37 mouse cellular contexts compared by ENCODE assay signal in genomic region chr9:58345963-58346362, GRCm38 (mm10). TPM values are rescaled to one million over a fixed set of nuclear protein-coding genes. Genes with fewer than 3 reads are reported as not detected.
"Had no signal": no experiment of that assay in that cellular context is flagged by ENCODE, and none has a peak within 500 bp of the region (broad histone marks: within the 10 kb centered on the region; RNA-seq: fewer than 3 reads in every experiment).

No protein-coding gene starts in this region.

- H3K9ac ChIP-seq: embryonic facial prominence, embryonic 12.5 days; embryonic facial prominence, embryonic 13.5 days; embryonic facial prominence, embryonic 15.5 days; forebrain, embryonic 12.5 days; forebrain, embryonic 13.5 days; forebrain, embryonic 15.5 days; forebrain, postnatal 0 days had no signal

- H3K4me1 ChIP-seq: embryonic facial prominence, embryonic 13.5 days; embryonic facial prominence, embryonic 15.5 days; forebrain, embryonic 15.5 days had no signal

- H3K4me3 ChIP-seq: embryonic facial prominence, embryonic 10.5 days; embryonic facial prominence, embryonic 12.5 days; embryonic facial prominence, embryonic 13.5 days; embryonic facial prominence, embryonic 15.5 days; erythroblast, embryonic 14.5 days; forebrain, embryonic 10.5 days; forebrain, embryonic 12.5 days; forebrain, embryonic 13.5 days; forebrain, embryonic 15.5 days; gastrocnemius, adult 2 months; heart, adult 2 months; heart, embryonic 10.5 days had no signal

- H3K27ac ChIP-seq: embryonic facial prominence, embryonic 10.5 days; embryonic facial prominence, embryonic 12.5 days; embryonic facial prominence, embryonic 13.5 days; embryonic facial prominence, embryonic 15.5 days; forebrain, embryonic 10.5 days; forebrain, embryonic 12.5 days; forebrain, embryonic 13.5 days; forebrain, embryonic 15.5 days; gastrocnemius, adult 2 months; heart, adult 2 months; heart, embryonic 10.5 days had no signal

- H3K9me3 ChIP-seq: embryonic facial prominence, embryonic 10.5 days; embryonic facial prominence, embryonic 12.5 days; embryonic facial prominence, embryonic 13.5 days; embryonic facial prominence, embryonic 15.5 days; forebrain, embryonic 10.5 days; forebrain, embryonic 12.5 days; forebrain, embryonic 13.5 days; forebrain, embryonic 15.5 days; heart, embryonic 10.5 days had no signal

- H3K27me3 ChIP-seq: embryonic facial prominence, embryonic 13.5 days; embryonic facial prominence, embryonic 15.5 days; forebrain, embryonic 12.5 days; forebrain, embryonic 13.5 days; forebrain, embryonic 15.5 days had no signal

- H3K36me3 ChIP-seq: embryonic facial prominence, embryonic 10.5 days; embryonic facial prominence, embryonic 12.5 days; embryonic facial prominence, embryonic 13.5 days; embryonic facial prominence, embryonic 15.5 days; forebrain, embryonic 10.5 days; forebrain, embryonic 12.5 days; forebrain, embryonic 15.5 days; heart, embryonic 10.5 days had no signal

- DNase-seq: cerebellum, adult 9-10 months; cerebellum, adult 9-11 months; cerebellum, postnatal 10 days; cerebellum, postnatal 14 days; cerebellum, postnatal 25 days; cerebellum, postnatal 36 days; forebrain, postnatal 0 days; gastrocnemius, adult 2 months; gastrocnemius, postnatal 10 days; gastrocnemius, postnatal 14 days; gastrocnemius, postnatal 25 days; gastrocnemius, postnatal 36 days; heart, adult 11 months; heart, adult 18-20 months; heart, adult 2 months had no signal

RNA-seq across cellular contexts. Expression of gene Tbc1d21, which starts 24.3 kb away (rescaled TPM):
- total RNA-seq: common myeloid progenitor, adult 5-6 weeks; forebrain, postnatal 0 days; gastrocnemius, adult 18-20 months; gastrocnemius, adult 2 months; gastrocnemius, adult 8-10 months; gastrocnemius, postnatal 10 days; gastrocnemius, postnatal 14 days; gastrocnemius, postnatal 25 days; gastrocnemius, postnatal 36 days; gastrocnemius, postnatal 4 days; granulocyte monocyte progenitor cell, adult 5-6 weeks; heart, adult 18-20 months; heart, adult 2 months; heart, adult 8-10 months had no signal
- polyA plus RNA-seq: cortical plate, adult 2 months; embryonic facial prominence, embryonic 10.5 days; embryonic facial prominence, embryonic 11.5 days; embryonic facial prominence, embryonic 12.5 days; embryonic facial prominence, embryonic 13.5 days; embryonic facial prominence, embryonic 15.5 days; erythroblast, embryonic 14.5 days; forebrain, embryonic 10.5 days; forebrain, embryonic 11.5 days; forebrain, embryonic 12.5 days; forebrain, embryonic 13.5 days; forebrain, embryonic 14.5 days; forebrain, embryonic 15.5 days; forebrain, embryonic 16.5 days; forebrain, postnatal 0 days; frontal cortex, adult 2 months; heart, adult 2 months; heart, embryonic 10.5 days had no signal

RNA-seq across cellular contexts. Expression of gene Loxl1, which starts 33.0 kb away (rescaled TPM):
- total RNA-seq: common myeloid progenitor, adult 5-6 weeks; granulocyte monocyte progenitor cell, adult 5-6 weeks had no signal
